Mouse (Mus musculus): ENCODE results near the gene Sh2d1b1.
"Not testable (repeated sequence)": the region's sequence is repeated elsewhere in the genome, so short reads cannot be mapped to it uniquely, and the experiment has no call there.

The Sh2d1b1 gene

DNA sequence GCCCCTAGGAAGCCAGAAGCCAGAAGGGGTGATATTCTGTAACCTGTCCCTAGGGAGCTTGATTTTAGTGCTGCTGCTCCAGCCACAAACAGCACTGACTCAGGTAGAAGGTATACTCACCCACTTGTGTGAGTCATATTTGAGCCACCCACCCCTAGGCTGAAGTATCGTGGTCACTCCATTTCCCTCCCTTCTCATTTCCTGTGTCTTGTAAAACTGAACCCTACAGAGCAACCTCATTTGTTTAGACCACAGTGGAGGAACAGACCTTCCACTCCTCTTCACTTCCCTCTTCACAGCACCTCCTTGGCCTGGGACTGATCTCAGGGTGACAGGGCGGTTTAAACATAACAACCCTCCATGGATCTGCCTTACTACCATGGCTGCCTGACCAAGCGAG lies at the start of gene Sh2d1b1:
Sh2d1b1 (plus strand) TSS at position 305 of the 400 bp plus-strand sequence.
- no peak for DNase-seq

DNA sequence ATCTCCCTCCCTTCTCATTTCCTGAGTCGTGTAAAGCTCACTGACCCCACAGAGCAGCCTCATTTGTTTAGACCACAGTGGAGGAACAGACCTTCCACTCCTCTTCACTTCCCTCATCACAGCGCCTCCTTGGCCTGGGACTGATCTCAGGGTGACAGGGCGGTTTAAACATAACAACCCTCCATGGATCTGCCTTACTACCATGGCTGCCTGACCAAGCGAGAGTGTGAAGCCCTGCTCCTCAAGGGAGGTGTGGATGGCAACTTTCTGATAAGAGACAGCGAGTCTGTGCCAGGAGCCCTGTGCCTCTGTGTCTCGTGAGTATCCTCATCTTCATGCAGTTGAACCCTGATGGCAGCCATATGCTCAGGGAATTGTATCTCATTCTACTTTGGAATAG lies 44.4 kb upstream of the Sh2d1b1 start, which contains the start of gene Sh2d1b2:
Sh2d1b2 (plus strand) TSS at position 62 of the 400 bp plus-strand sequence.
- not testable (repeated sequence) for DNase-seq

DNA sequence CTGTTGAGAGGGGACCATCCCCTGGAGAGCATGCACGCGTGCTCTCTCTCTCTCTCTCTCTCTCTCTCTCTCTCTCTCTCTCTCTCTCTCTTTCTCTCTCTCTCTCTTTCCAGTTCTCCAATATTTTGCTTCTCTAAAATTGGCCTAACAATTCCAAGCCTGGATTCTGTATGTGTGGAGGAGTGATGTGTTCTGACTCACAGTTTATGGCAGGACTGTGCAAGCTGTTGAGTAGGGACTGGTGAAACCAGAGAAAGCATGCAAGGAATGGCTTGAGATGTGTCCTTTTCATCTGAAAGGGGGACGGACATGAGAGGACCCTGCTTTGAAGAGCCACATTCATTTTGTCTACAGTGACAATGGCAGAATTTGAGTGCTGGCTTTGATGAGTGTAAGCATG lies 32.1 kb upstream of the Sh2d1b1 start:
- DNase-seq, result no peak

DNA sequence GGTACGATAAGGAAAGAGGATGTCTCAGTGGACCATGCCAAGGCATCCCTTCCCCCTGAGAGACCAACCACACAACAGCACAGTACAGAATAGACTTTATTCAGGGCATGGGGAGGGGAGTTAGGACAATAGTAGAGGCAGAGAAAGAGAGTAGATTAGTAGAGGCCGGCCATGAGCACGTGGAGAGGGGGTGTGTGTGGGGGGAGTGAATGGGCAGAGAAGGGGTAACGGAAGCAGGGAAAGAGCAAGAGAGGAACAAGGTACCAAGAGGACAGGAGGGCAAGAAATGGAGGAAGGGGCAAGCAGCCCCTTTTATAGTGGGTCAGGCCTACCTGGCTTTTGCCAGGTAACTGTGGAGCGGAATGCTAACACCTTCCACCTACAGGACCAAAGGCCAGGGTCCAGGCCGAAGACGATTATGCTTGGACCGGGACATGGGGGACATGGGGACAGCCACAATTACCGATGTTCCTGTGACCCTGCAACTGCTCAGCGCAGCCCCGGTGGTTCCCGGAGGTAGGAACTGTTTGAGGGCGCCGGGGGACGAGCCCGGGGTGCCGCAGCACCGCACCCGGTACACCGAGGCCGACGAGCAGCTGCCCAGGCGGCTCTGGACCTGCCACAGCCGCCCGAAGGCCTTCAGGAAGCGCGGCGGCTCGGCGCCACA lies 22.1 kb upstream of the Sh2d1b1 start:
- DNase-seq, result no peak

DNA sequence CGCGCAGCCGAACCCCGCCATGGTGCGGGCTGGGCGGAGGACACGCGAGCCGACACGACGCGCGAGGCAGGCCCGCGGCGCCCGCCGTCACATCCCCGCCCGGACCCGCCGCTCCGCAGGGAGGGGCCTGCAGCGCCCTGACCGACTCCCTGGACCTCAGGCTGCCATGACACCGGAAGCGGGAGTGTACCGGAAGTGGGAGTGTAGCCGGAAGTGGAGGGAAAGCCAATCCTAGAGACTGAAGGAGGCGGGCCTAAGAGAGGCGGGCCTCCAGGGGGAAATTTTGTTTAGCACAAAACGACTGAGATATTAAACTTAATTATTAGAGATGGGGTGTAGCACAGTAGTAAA lies 21.6 kb upstream of the Sh2d1b1 start:
- DNase-seq, result peak; percentile 87

DNA sequence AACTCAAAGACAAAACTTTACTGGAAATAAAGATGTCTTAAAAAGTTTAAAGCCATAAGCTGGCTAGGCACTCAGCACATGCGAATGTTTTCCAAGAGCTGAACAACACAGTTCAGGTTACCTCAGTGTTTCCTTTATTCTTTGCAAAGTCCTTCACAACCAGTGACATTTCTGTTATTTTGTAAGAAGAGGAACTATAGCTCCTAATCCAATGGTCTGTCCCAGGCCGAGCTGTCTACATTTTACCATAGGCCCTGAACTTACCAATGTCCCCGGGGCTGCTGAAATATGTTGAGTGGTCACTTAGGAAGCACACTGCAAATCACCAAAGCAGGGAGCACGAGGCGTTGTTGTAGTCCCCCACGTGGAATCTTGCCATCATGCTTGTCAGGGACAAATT lies 6.8 kb upstream of the Sh2d1b1 start:
- DNase-seq, result no peak

DNA sequence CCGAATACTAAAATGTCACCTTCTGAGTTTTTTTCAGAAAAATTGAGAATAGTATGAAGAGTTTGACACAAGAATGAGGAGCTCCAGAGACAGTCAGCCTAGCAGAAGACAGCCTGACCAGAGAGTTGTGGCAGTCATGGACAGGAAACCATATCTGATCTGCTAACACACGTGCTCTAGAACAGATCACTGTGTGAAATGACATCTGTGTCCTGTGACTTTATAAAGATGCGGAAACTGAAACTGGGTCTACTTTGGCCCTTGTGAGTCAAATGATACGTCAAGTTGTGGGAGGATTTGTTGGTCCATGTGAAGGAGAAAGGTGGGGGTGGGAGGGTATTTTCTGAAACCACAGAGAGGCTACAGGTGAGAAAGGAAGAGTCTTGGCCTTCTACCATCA lies 6.4 kb upstream of the Sh2d1b1 start:
- DNase-seq, result no peak

DNA sequence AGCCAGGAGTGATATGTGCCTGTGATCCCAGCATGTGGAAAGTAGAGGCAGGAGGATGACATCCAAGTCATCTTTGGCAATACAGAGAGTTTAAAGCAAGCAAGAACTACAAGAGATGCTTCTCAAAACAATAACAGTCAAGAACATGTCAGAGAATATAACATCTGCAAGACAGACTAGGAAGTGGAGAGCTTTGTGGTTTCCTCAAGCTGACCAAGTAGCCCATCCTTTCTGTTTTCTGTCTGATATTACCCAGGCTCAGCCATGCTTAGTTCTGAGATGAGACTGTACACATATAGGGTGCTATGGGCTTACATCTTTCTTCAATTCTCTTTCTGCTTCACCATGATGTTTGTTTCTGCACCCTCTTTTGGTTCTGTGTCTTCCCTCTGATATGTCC lies 3.9 kb upstream of the Sh2d1b1 start:
- no peak for DNase-seq

DNA sequence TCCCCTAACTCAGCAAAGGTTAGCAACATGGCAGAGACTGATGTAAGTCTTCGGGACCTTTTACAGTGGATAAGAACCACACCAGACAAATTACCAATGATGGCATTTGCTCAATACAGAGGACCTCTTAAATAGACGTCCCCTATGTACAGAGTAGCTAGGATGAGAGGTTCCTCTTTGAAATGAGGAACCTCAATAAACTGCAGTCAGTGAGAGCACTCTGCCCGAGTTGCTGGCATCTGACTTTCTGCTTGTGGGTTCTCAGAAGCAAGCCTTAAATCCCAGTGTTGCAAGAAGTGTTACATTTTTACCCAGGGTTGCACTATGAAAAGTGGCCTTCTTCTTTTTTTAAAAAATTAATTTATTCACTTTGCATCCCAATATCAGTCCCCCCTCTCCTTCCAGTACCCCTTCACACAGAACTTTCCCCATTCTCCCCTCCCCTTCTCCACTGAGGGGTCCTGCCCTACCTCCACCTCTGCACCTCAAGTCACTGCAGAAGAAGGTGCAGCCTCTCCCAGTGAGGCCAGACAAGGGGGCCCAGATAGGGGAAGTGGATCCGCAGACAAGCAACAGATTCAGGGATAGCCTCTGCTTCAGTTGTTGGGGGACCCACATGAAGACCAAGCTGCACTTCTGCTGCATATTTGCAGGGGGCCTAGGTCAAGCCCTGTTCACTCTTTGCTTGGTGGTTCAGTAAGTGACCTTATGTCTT lies 5.5 kb downstream of the Sh2d1b1 start:
- DNase-seq, result no peak

DNA sequence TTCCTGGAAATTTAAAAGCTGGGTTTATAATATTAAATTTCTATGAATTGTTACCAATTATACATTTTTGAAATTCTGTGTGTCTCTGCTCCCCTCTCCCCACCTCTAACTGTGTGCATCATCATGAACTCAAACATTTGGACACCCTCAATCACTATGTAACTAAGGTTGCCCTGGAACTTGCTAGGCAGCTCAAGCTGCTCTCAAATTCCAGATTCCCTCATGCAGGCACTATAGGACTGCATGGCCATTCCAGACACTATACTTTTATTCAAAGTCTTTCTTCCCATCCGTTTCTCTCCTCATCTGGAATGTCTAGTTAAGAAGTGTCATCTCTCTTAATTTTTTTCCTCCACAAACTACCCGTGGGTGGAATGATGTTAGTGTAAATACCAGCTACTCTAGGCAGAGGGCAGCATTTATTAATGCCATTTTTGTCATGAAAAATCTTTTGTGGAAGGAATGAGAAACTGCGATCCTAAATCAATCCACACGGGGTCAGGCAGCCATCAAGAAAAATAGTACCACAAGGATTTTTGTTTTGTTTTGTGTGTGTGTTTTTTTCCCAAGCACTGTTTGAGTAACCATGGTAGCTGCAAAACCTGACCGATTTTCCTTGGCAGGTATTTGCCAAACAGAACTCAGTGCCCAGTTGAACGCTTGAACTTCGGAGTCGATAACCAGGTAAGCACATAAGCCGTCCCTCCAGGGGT lies 15.3 kb downstream of the Sh2d1b1 start:
- peak; percentile 66 for DNase-seq

DNA sequence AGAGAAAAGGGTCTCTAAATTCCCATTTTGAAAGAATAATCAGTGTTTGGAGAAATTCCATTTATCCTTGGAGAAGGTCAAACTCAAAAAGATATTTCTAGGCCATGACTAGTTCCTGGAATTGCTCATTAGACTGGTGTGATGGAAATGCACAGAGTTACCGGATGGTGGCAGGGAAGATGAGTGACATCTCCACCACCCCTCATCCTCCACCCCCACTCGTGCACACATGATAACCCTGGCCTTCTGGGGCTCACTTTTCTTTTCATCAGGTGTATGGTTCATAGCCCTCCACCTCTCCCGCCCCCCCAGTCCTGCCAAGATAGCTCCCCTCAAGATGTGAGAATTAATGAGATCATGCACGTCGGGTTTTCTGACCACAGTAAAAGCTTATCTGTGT lies 16.1 kb downstream of the Sh2d1b1 start:
- DNase-seq, result no peak

DNA sequence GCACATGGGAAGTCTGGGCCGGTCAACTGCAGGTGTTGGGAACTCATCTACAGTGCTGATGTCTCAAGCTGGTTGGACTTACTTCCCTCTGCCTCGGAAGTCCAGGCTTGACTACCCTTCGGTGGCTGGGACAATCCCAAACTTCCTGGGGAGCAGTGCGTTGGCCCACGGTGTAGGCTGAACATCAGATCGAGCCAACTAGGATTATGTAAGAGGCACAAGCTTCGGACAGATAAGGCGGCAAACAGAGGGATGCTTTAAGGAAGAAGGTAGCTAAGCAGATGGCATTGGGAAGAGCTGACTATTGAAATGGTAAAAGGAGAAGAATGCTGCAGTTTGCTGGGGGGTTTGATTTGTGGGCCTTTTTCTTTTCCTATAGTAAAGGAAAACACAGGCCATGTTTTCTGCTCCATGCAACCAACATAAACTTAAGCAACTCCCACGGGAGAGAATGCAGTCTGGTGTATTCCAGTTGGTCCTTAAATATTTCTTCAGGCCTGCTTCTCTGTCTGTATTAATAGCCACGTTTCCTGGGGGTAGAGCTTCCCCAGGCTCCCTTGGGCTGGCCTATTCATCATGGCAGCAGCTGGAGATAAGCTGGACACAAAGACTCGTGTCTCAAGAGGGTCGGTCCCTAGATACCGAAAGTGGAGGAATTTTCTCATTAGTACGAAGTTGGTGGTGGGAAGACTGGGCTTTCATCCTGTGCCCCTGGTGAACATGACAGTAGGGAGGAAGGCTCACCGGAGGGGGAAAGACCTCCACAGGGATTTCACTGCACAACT lies 17.9 kb downstream of the Sh2d1b1 start:
- DNase-seq, result no peak

DNA sequence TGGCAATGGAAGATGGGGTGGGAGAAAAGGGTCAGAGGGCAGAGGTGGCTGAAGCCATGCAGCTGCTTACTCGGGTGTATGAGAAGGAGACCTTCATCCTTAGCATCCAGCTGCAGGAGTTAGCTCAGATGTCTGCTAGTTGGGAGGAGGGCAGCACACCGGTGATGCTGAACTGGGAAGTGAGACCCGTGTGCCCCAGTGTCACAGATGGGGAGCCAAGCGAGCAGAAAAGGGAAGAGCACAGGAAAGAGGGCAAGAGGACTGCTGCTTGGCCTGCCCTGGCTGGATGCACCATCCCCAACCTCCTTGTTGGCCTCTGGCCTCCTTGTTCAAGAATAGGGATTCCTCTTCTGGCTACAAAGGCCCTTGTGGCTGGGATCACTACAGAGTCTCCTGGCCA lies 22.4 kb downstream of the Sh2d1b1 start:
- no peak for DNase-seq

DNA sequence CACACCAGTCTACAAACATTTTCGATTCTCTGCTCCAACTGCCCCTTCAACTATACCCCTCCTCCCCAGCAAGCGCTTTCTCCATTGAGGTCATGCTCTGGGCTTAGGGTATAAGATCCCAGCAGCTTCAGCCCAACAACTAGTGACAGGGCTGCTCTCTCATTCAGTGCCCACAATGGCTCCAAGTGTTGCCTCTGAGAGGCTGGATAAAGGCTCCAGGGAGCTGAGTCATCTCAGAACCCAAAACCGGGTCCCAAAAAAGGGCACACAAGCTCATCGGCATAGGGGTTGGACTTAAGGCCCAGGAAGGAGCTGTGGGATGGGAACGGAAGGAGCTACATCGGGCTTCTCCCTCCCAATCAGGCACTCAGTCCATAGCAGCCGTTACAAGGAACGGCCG lies 24.6 kb downstream of the Sh2d1b1 start:
- no peak for DNase-seq

DNA sequence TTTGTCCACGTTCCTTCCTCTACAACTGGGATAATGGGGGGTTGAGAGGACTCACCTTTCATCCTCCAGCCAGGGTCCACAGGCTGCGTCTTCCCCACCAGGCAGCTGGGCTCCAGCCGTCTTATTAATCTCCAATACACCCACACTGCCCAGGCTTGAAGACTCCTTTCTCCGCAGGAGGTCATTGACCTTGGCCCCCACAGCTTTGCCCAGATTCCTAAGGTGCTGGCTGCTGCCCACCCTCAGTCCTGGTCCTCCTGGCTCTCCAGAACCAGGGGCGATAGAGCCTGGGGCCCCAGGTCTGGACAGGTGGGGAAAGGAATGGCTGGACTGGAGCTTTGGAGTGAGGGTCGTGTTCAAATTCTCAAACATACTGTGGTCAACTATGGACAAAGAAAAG lies 25.3 kb downstream of the Sh2d1b1 start:
- DNase-seq, result no peak

DNA sequence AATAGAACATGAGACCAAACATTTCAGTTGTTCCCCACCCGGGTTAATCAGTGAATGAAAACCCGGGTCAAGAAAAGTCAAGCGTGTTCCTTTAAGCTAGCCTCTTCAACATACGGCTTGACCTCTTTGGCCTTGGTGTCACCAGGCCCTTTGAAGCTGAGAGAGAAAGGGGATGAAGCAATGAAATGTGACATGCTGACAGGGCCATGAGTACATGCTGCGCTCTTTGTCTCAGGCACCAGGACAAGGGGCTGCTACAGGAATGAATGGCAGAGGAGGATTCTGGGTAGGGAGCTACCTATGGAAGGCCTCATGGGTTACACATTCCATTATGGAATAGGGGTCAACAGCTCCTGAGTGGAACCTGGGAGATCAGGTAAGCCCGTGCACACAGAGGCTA lies 26.0 kb downstream of the Sh2d1b1 start:
- no peak for DNase-seq

DNA sequence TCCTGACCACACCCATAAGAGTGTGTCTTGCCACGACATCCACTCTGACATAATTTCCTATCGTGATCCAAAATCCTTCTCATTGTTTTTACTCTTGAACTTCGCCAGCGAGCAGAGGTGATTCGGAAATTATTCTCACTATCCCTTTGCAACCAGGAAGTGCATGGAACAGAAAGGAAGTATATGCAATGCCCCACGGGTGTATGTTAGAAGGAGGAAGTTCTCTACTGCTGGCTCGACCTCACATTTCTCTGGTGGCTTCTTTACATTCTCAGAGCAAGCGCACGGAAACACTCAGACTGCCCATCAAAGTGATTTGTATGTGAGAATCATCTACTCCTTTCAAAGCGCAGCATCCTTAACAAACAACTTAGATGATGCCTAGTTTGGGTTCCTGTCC lies 27.9 kb downstream of the Sh2d1b1 start:
- no peak for DNase-seq

DNA sequence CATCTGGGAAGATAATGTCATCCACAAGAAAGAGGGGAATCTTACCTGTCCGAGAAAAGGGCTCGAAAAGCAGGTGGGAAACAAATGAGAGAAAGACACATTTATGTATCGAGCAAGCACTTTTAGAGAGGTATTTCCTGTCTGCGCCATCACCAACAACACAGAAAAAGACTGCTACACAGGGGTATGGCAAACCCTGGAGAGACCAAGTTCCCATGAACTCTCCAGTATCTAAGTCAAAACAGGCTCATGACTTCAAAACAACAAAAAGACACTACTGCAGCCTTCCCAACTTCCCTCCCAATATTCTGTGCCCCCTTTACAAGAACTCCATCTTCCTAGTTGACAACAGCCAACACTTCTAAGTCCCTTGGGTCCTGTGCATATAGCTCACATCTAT lies 29.1 kb downstream of the Sh2d1b1 start, which contains the start of gene Gm7694:
Gm7694 (minus strand) TSS at position 101 of the 400 bp plus-strand sequence.
- no peak for DNase-seq

DNA sequence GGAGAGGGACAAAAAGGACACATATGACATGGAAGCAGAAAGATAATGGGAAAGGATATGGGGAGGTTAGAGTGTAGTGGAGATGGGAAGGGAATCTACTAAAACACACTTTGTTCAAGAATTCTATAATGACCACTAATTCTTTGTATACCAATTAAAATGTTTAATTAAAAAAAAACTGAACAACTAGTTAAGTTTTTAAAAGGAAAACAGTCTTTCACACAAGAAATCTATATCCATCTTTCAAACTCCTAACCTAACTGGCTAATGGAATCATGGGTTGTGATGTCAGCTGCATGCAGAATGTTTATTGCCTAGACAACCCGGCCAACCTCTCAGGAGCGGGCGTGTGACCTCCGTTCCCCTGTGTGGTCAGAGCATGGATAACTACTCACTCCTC lies 31.4 kb downstream of the Sh2d1b1 start, which contains the start of gene Spata46:
Spata46 (plus strand) TSS at position 301 of the 400 bp plus-strand sequence.
- no peak for DNase-seq

DNA sequence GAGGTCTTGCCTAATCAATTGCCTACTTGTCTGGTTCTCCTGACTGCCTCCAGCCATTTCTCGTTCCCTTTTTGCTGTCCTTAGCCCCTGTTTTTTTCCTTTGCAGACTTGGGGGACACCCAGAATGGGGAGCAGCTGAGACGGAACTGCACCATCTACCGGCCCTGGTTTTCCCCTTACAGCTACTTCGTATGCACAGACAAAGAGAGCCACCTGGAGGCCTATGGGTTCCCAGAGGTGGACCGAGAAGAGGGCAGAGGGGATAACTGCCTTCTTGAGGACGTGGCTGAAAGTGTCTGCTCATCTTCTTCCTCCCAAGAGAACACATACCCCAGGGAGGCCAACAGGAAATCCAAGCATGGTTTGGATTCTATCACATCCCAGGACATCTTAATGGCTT lies 34.3 kb downstream of the Sh2d1b1 start:
- no peak for DNase-seq

DNA sequence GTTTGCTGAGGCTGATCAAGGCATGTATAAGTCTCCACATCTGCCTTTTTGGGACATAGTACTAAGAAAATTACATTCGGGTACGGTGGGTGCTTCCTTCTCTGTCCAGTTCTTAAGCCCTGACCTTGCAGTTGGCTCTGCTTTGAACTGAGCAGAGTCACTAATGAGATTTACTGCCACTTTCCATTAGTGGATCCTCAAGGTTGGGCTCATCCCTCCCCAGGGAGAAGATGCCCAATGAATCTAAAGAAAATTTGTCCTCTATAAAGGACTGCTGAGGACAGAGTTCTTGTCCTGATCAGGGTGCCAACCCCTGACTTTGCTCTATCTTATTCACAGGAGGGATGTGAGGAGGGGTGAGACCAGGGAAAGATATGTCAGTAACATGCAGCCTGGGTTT lies 44.9 kb downstream of the Sh2d1b1 start:
- no peak for DNase-seq

DNA sequence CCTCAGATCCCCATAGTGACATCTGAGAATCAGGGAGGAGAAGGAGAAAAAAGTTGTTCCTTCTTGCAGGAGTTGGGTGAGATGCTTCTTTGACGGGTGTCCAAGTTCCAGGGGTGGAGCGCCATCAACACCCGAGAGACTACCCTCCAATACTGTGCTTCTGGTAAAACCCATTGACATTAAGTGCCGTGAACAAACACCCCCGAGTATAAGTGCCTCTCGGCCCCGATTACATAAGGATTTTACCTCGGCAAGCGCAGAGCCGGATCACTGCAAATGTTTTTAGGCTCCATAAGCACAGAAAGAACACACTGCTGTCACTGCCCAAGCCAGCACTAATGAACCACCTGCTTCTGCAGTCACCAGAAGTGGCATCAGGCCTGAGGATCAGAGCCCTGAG lies 45.9 kb downstream of the Sh2d1b1 start:
- no peak for DNase-seq

DNA sequence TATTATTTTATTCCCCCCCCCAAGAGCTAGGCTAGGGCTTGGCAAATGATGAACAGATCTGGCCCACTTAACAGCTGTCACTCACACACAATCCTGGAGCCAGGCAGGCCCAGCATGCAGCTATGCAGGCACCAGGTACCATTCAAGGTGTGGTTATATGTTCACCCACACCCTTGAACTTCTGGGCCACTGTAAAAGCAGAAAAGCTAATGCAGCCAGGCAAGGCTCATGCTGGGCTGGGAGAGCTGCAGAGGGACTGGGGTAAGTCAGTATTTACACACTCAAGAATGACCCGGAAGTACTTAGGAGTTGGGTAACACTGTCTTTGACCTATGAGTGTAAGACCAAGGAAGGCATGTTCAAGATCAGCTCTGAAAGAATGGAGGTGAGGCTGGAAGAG lies 47.2 kb downstream of the Sh2d1b1 start:
- no peak for DNase-seq
